Mouse (Mus musculus): ENCODE measurements at regions not wholly inside any gene's neighbourhood (a gene's known extent, or its start where the extent isn't known, plus 50 kb on each side); places are given as distances from the start of the nearest gene placed in this dataset.

DNA sequence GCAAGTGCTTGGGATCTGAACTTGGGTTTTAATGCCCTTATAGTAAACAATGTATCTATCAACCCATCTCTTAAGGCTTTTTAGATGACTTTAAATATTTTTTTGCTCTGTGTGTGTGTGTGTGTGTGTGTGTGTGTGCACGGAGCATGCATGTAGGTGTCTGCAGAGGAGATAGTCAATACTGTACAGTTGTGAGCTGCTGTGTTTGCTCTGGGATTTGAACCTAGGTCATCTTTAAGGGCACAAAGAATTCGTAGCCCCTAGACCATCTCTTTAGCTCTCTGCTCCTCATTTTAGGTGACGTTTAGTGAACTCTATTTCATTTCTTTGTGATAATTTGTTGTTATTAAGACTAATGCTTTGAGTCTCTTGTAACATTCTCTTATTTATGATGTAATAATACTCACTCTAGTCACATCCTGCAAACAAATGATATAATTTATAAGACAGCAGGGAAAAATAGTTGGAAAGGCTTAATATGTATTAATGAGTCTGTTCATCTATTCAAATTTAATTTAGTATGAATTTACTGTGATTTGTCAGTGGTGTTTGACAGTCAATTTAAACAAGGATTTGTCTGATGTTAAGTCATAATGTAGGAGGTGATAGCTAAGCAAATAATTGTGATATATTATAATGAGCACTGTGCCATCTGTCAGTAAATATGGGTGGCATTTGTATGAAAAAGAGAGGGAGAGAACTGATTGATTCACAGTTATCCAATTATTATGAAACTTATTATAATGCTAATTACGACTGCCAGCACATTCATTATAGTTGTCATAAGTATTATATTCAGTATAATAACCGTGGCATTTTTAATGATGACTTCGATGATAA lies 212.8 kb upstream of the Tnc start:
- 76% methylated on average over 6 of the region's 6 CpGs for WGBS
- no peaks in the 10 kb centered on the region for H3K9me3 ChIP-seq
- no peak overlapping the region for H3K4me2 ChIP-seq
- no peak overlapping the region for H3K9ac ChIP-seq
- ATAC-seq (ENCODE audit: insufficient read depth, low FRiP score, low read depth): no peak
- no peaks in the 10 kb centered on the region for H3K4me1 ChIP-seq
- H3K27me3 ChIP-seq (replicated peaks): no peaks in the 10 kb centered on the region
- H3K27ac ChIP-seq: no peak overlapping the region
- H3K36me3 ChIP-seq: no peaks in the 10 kb centered on the region
- no peak overlapping the region for H3K4me3 ChIP-seq (replicated peaks)

DNA sequence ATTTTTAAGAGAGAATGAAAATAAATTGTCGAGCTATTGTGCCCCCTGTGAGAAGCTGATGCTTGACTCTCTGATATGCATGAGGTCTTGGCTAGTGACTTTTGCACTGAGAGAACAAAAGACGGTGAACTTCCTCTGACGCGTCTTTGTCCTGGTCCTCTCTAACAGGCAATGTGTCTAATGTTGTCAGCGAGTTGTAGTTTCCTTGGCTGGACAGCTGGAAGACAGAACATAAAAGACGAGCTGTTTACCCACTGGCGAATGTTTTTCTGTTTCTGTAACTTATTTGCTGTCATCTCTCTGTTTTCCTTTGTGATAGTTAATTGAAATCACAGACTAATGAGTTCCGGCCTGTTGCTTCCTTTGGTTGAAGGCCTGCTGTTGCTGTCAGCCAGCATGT lies 208.4 kb upstream of the Tnc start:
- 64% methylated on average over 8 of the region's 8 CpGs for WGBS

DNA sequence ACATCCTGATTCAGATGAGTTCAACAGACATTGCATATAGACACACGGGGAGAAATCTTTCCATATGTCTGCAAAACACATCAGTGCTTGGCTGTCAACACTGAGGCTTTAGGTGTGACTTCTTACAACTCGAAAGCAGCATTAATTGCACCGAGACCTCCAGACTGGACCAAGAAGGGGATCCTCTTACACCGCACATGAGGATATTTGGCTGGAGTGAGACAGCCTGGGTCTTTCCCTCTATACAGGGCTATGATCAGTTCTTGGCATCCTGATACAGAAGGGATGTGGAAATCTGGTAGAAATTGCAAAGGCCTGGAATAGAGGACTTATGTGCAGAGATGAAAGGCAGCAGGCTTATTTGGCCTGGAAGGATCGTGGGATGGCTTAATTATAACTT lies 203.9 kb upstream of the Tnc start:
- Histone ChIP-seq H3K27ac (no peak overlapping the region), H3K27me3 (replicated peaks) (no peaks in the 10 kb centered on the region), H3K9me3 (no peaks in the 10 kb centered on the region), H3K4me2 (no peak overlapping the region), H3K36me3 (no peaks in the 10 kb centered on the region), H3K4me3 (replicated peaks) (no peak overlapping the region), H3K4me1 (no peaks in the 10 kb centered on the region), H3K9ac (no peak overlapping the region)
- WGBS: 77% methylated on average over 5 of the region's 5 CpGs
- no peak for ATAC-seq (ENCODE audit: insufficient read depth, low FRiP score, low read depth)

More for the DNA sequence above, 208.4 kb upstream of the Tnc start:
- Histone ChIP-seq H3K27ac (no peak overlapping the region), H3K4me3 (replicated peaks) (no peak overlapping the region), H3K27me3 (replicated peaks) (no peaks in the 10 kb centered on the region), H3K4me2 (no peak overlapping the region), H3K9me3 (no peaks in the 10 kb centered on the region), H3K36me3 (no peaks in the 10 kb centered on the region), H3K9ac (no peak overlapping the region), H3K4me1 (no peaks in the 10 kb centered on the region)
- no peak for ATAC-seq (ENCODE audit: insufficient read depth, low FRiP score, low read depth)

DNA sequence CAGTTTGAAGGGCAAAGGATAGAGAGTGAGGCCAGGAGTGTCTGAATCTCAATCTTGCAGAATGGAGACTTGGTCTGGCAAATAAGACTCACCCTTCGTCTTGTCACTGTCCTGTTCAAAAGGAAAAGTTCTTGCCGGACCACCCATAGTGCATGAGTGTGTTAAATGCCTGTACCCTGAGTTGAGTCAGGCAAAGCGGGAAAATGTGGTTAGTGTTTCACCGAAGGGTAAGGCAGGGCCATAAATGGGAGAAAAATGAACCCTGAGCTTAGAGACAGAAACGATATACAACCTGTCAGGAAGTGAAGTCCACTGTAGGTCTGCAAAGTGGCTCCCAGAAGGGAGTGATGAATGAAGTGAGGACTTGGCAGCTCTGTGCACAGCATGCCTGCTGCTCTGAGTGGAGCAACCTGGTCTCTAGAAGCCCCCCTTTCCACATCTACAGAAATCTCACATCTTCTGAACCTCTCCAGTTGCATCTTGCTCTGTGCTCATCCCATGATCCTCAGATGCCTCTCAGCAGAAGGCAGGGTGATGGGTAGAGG lies 191.5 kb upstream of the Tnc start:
- H3K27ac ChIP-seq: peak overlapping the region; percentile 13; the same call in 1 of the 2 replicates
- no peaks in the 10 kb centered on the region for H3K27me3 ChIP-seq (replicated peaks)
- no peak overlapping the region for H3K4me3 ChIP-seq (replicated peaks)
- no peaks in the 10 kb centered on the region for H3K9me3 ChIP-seq
- no peak overlapping the region for H3K9ac ChIP-seq
- ATAC-seq (ENCODE audit: insufficient read depth, low FRiP score, low read depth): peak; percentile 68; the same call in 1 of the 2 replicates
- WGBS: 27% methylated on average over 5 of the region's 5 CpGs
- H3K36me3 ChIP-seq: no peaks in the 10 kb centered on the region
- H3K4me2 ChIP-seq: no peak overlapping the region
- H3K4me1 ChIP-seq: no peaks in the 10 kb centered on the region

DNA sequence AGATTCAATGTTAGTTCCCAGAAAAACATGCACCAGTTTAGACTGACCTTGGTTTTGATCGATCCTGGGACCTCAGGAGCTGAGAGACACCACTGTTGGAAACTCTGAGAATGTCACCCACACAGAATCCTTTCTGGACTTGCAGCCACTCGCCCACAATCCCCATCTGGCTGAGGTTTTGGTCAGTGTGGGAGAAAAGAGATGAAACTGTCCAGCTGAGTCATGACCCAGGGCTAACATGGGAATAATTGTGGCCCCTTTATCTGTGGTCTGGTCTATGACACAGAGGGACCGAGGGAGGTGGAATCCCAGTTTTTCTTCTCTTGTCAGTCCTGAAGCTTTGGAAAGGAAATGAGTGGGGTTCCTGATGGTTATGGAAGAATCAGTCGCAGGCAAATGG lies 188.7 kb upstream of the Tnc start:
- Histone ChIP-seq H3K27me3 (replicated peaks) (no peaks in the 10 kb centered on the region), H3K9ac (no peak overlapping the region), H3K4me3 (replicated peaks) (no peak overlapping the region), H3K27ac (no peak overlapping the region), H3K4me1 (no peaks in the 10 kb centered on the region), H3K36me3 (no peaks in the 10 kb centered on the region), H3K4me2 (no peak overlapping the region), H3K9me3 (no peaks in the 10 kb centered on the region)
- WGBS: 77% methylated on average over 4 of the region's 4 CpGs
- no peak for ATAC-seq (ENCODE audit: insufficient read depth, low FRiP score, low read depth)

DNA sequence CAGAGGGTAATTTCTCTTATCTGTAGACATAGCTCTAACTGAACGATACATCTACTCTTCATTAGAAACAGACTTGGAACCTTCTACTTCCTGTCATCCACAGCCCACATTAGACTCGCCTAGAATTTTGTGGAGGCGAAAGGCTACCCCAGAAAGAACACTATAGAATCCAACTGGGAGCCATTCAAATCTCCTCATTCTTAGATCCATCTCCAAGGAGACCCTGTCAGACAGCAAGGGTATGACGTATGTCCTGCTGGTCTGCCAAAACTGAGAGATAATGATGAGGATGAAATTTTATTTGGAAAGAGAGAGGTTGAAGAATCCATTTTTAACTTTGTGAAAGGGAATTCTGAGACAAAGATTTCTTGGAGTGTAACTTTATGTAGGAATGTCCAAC lies 185.3 kb upstream of the Tnc start:
- Histone ChIP-seq H3K27me3 (replicated peaks) (no peaks in the 10 kb centered on the region), H3K27ac (no peak overlapping the region), H3K4me3 (replicated peaks) (no peak overlapping the region), H3K9ac (no peak overlapping the region), H3K4me2 (no peak overlapping the region), H3K36me3 (no peaks in the 10 kb centered on the region), H3K4me1 (no peaks in the 10 kb centered on the region), H3K9me3 (no peaks in the 10 kb centered on the region)
- WGBS: 78% methylated on average over 4 of the region's 4 CpGs
- no peak for ATAC-seq (ENCODE audit: insufficient read depth, low FRiP score, low read depth)

DNA sequence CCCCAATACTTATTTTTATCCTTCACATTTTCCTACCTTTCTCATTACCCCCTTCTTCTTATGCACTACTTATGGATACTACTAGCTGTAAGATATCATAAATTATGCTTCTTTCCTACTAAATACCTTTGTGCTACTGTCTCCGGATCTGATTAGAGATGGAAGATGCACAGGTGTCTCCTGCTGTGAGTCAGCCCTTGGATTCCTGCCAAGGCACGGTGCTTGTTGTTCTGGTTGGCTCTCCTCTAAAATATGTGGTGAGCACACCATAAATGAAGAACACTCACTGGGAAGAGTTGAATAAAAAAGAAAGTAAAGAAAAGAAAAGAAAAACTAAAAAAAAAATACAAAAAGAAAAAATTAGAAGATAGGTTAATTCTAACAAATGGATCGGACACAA lies 181.5 kb upstream of the Tnc start:
- H3K4me3 ChIP-seq (replicated peaks): no peak overlapping the region
- H3K4me1 ChIP-seq: no peaks in the 10 kb centered on the region
- no peak overlapping the region for H3K27ac ChIP-seq
- no peak for ATAC-seq (ENCODE audit: insufficient read depth, low FRiP score, low read depth)
- no peak overlapping the region for H3K4me2 ChIP-seq
- no peaks in the 10 kb centered on the region for H3K9me3 ChIP-seq
- no peaks in the 10 kb centered on the region for H3K27me3 ChIP-seq (replicated peaks)
- no peak overlapping the region for H3K9ac ChIP-seq
- 58% methylated on average over 3 of the region's 3 CpGs for WGBS
- no peaks in the 10 kb centered on the region for H3K36me3 ChIP-seq

DNA sequence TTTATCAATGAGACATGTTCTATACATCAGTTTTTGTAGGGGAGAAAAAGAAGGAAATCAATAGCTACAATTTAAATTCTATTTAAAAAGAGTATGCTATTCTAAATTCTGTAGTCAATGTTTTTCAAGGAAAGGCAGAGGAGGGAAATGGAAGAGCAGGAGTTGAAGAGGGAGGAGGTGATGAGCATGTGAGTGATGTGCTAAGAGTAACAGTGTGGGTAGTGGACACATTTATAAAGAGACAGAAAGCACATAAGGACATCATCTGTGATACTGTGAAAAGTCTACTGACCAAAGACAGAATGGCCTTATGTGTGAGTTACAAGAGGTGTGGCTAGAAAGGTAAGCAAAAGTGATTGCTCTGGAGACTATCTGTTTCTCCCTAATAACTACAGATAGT lies 179.8 kb upstream of the Tnc start:
- no peak overlapping the region for H3K4me2 ChIP-seq

DNA sequence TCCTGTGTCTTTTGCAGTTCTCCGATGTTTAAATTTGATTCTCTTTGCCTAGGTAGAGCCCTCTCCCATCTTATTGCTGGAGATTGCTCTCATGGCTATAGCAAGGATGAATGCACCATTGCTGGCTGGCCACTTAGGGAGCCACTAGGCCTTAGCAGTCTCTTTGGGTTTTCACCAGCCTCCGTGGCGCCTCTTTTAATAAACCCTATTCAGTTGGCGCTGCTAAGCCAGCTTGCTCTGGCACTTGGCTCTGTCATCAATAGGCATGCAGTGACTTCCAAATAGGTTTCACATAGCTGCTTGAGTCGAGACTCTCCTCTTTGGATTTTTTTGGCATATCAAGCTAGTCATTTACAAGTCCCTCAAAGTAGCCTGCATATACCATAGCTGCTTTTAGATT lies 178.1 kb upstream of the Tnc start:
- no peak overlapping the region for H3K4me3 ChIP-seq (replicated peaks)
- no peaks in the 10 kb centered on the region for H3K27me3 ChIP-seq (replicated peaks)
- H3K4me2 ChIP-seq: no peak overlapping the region
- no peak for ATAC-seq (ENCODE audit: insufficient read depth, low FRiP score, low read depth)
- no peaks in the 10 kb centered on the region for H3K36me3 ChIP-seq
- H3K9me3 ChIP-seq: no peaks in the 10 kb centered on the region
- H3K4me1 ChIP-seq: no peaks in the 10 kb centered on the region
- H3K27ac ChIP-seq: no peak overlapping the region
- 91% methylated on average over 5 of the region's 5 CpGs for WGBS
- H3K9ac ChIP-seq: no peak overlapping the region

More for the DNA sequence above, 179.8 kb upstream of the Tnc start:
- Histone ChIP-seq H3K4me1 (no peaks in the 10 kb centered on the region), H3K4me3 (replicated peaks) (no peak overlapping the region), H3K36me3 (no peaks in the 10 kb centered on the region), H3K9ac (no peak overlapping the region), H3K27ac (no peak overlapping the region), H3K9me3 (no peaks in the 10 kb centered on the region), H3K27me3 (replicated peaks) (no peaks in the 10 kb centered on the region)
- ATAC-seq (ENCODE audit: insufficient read depth, low FRiP score, low read depth): no peak

DNA sequence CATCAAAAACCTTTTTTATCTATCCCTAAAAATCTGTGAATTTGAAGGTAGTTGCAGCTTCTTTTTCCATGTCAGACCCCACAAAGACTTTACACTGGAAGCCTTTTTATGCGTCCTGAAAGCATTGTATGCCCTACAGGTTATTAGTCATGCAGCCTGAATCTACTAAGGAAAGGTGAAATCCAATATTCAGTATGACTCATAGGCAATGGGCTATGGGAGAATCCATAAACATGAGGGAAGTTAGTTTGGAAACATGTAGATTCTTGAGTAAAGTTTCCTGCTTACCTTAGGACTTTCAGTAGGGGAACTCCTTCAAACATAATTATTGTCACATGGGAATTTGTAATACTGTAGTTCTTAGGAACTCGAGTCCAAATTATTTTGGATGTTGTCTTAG lies 173.0 kb upstream of the Tnc start:
- Histone ChIP-seq H3K36me3 (no peaks in the 10 kb centered on the region), H3K27ac (no peak overlapping the region), H3K4me1 (no peaks in the 10 kb centered on the region), H3K4me3 (replicated peaks) (no peak overlapping the region), H3K27me3 (replicated peaks) (no peaks in the 10 kb centered on the region), H3K9me3 (no peaks in the 10 kb centered on the region), H3K4me2 (no peak overlapping the region), H3K9ac (no peak overlapping the region)
- no peak for ATAC-seq (ENCODE audit: insufficient read depth, low FRiP score, low read depth)
- 73% methylated on average over 2 of the region's 2 CpGs for WGBS

DNA sequence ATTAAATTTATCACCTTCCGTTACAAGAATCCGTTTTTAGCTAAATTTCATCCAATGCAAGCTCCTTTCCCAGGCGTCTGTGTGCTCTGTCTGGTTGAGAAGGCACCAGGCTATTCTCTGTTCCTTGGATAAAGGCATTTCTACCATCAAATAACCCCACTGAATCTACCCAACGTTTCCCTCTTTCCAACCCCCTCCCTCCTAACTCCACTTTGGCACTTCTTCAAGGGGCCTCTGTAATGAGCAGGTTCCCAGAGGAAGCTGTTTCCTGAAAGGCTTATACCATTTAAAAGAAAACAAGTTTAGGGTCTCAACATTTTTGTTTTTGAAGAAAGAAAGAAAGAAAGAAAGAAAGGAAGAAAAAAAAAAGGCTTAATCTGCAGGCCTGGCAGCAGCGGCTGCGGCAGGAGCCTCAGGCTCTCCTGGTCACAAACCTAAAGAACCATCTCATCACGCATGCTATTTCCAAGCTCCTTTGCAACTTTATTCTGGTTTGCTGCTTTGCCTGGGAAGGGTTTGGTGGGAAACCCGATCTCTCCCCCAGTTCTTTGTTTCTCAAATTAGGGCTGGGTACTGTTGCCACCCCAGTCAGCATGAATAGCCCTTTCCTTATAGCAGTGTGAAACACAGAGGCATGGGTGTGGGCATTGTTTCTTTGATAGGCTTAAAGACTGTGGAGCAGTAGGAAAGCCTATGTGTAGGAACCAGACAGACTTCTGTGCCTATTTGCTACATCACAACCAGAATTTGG lies 160.5 kb upstream of the Tnc start:
- ATAC-seq (ENCODE audit: insufficient read depth, low FRiP score, low read depth): no peak
- Histone ChIP-seq H3K4me1 (no peaks in the 10 kb centered on the region), H3K4me2 (no peak overlapping the region), H3K36me3 (no peaks in the 10 kb centered on the region), H3K27me3 (replicated peaks) (no peaks in the 10 kb centered on the region), H3K27ac (no peak overlapping the region), H3K4me3 (replicated peaks) (no peak overlapping the region), H3K9ac (no peak overlapping the region), H3K9me3 (no peaks in the 10 kb centered on the region)
- 55% methylated on average over 8 of the region's 8 CpGs for WGBS

DNA sequence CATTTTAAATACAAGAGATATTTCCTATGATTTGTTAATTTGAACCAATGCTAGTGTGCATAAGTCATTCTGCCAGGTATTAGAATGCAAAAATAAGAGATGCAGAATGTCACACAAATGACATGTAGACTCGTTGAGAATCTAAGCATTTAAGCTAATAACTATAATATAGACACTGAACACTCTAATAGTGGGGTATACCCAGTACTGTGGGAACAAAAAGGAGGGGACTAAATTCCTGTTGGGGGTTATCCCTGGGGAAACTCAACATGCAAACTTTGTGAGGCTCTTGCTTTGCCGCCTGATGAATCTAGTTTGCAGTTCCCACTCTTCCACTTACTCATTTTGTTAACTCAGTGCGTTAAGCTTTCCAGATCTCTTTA lies 154.0 kb upstream of the Tnc start:
- no peaks in the 10 kb centered on the region for H3K36me3 ChIP-seq
- H3K27ac ChIP-seq: no peak overlapping the region
- H3K9ac ChIP-seq: no peak overlapping the region
- no peak overlapping the region for H3K4me2 ChIP-seq
- no peak for ATAC-seq (ENCODE audit: insufficient read depth, low FRiP score, low read depth)
- H3K4me3 ChIP-seq (replicated peaks): no peak overlapping the region
- H3K27me3 ChIP-seq (replicated peaks): no peaks in the 10 kb centered on the region
- no peaks in the 10 kb centered on the region for H3K4me1 ChIP-seq
- 69% methylated on average over 3 of the region's 3 CpGs for WGBS
- H3K9me3 ChIP-seq: no peaks in the 10 kb centered on the region
